Comparison of ENCODE assay signal across 26 mouse cellular contexts in the genomic region with DNA sequence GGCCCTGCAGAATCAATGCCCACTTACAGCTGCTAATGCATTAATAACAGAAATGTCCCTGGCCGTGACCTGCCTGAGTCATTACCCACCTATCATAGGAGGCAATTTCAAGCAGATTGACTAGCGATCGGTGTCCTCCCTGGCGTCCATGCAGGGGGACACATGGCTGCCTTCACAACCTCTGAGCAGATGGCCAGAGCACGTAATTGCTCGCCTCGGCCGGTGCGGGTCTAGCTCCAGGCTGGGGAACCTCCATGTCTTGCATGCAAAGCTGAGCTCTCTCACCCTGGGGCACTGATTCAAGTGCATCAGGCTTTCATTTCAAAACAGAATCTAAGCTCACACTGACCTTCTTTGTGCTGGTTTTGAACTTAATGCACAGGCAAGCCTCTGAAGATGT.
DNase-seq lines count a peak whose midpoint lies in the region; ATAC-seq and TF ChIP-seq lines count a peak whose summit lies in the region.
"Had no signal": no experiment of that assay in that cellular context is flagged by ENCODE, and none has a peak within 500 bp of the region (broad histone marks: within the 10 kb centered on the region; RNA-seq: fewer than 3 reads in every experiment).

No protein-coding gene starts in this region.

- no peak overlapping the region for H3K9ac ChIP-seq in forebrain, postnatal 0 days
- H3K9ac ChIP-seq: forebrain, embryonic 15.5 days; heart, embryonic 13.5 days; hindbrain, embryonic 13.5 days; limb, embryonic 15.5 days; liver, embryonic 14.5 days; lung, embryonic 14.5 days; neural tube, embryonic 13.5 days had no signal

- no peak for ATAC-seq in forebrain, postnatal 0 days
- ATAC-seq: forebrain, embryonic 15.5 days had no signal

- DNase-seq in embryo, embryonic 11 days: peak; percentile 1
- DNase-seq in embryo, embryonic 10.5 days (ENCODE audit: low spot score): no peak
- DNase-seq in retina, postnatal 1 day: peak; percentile 35
- no peak for DNase-seq in retina, embryonic 14.5 days (ENCODE audit: low spot score)
- peak; percentile 68 to 73 for DNase-seq in cerebellum, postnatal 10 days
- no peak for DNase-seq in forebrain, postnatal 0 days
- no peak for DNase-seq in layer of hippocampus, adult 9-11 months
- no peak for DNase-seq in layer of hippocampus, adult 2 months (ENCODE audit: low spot score in 2 of 2)
- DNase-seq: adrenal gland, postnatal 14 days; gastrocnemius, postnatal 10 days; heart, adult 18-20 months; heart, postnatal 14 days; kidney, adult 8-10 months; kidney, postnatal 10 days; lung, embryonic 14.5 days; midbrain, embryonic 14.5 days; spleen, adult 18-20 months had no signal

- no peaks in the 10 kb centered on the region for H3K4me1 ChIP-seq in forebrain, postnatal 0 days (ENCODE audit: insufficient read depth)
- H3K4me1 ChIP-seq: embryonic facial prominence, embryonic 10.5 days; forebrain, embryonic 15.5 days; heart, embryonic 13.5 days; hindbrain, embryonic 13.5 days; limb, embryonic 15.5 days; megakaryocyte, embryonic 14.5 days; neural tube, embryonic 13.5 days had no signal

- no peak overlapping the region for H3K4me2 ChIP-seq in forebrain, postnatal 0 days (ENCODE audit: low read depth)
- H3K4me2 ChIP-seq: forebrain, embryonic 15.5 days; heart, embryonic 13.5 days; hindbrain, embryonic 13.5 days; limb, embryonic 15.5 days; lung, embryonic 14.5 days; neural tube, embryonic 13.5 days had no signal

- no peaks in the 10 kb centered on the region for H3K9me3 ChIP-seq in forebrain, postnatal 0 days (ENCODE audit: low read length)
- H3K9me3 ChIP-seq: embryonic facial prominence, embryonic 10.5 days; forebrain, embryonic 15.5 days; heart, embryonic 13.5 days; hindbrain, embryonic 13.5 days; limb, embryonic 15.5 days; megakaryocyte, embryonic 14.5 days; neural tube, embryonic 13.5 days had no signal

- no peak for TF ChIP-seq CTCF in forebrain, postnatal 0 days (IDR thresholded peaks at IDR 0.05; ENCODE audit: low read depth)
- TF ChIP-seq CTCF in layer of hippocampus, adult 2 months (conservative IDR thresholded peaks at IDR 0.05): no peak

- 93% methylated on average over 9 of the region's 9 CpGs for WGBS in forebrain, postnatal 0 days

- no peak overlapping the region for H3K4me3 ChIP-seq in forebrain, postnatal 0 days (ENCODE audit: low read depth, low read length)
- H3K4me3 ChIP-seq in layer of hippocampus, adult 2 months: no peak overlapping the region
- H3K4me3 ChIP-seq: embryonic facial prominence, embryonic 10.5 days; forebrain, embryonic 15.5 days; heart, embryonic 13.5 days; hindbrain, embryonic 13.5 days; limb, embryonic 15.5 days; megakaryocyte, embryonic 14.5 days; myocyte; neural tube, embryonic 13.5 days had no signal

- no peaks in the 10 kb centered on the region for H3K36me3 ChIP-seq in forebrain, postnatal 0 days (ENCODE audit: insufficient read depth)
- H3K36me3 ChIP-seq: embryonic facial prominence, embryonic 10.5 days; forebrain, embryonic 15.5 days; heart, embryonic 13.5 days; hindbrain, embryonic 13.5 days; limb, embryonic 15.5 days; neural tube, embryonic 13.5 days had no signal

- no peaks in the 10 kb centered on the region for H3K27me3 ChIP-seq in forebrain, postnatal 0 days (ENCODE audit: insufficient read depth, low read length)
- H3K27me3 ChIP-seq: forebrain, embryonic 15.5 days; heart, embryonic 13.5 days; hindbrain, embryonic 13.5 days; limb, embryonic 15.5 days; neural tube, embryonic 13.5 days had no signal

- H3K27ac ChIP-seq in forebrain, postnatal 0 days (ENCODE audit: low read depth, low read length): no peak overlapping the region
- H3K27ac ChIP-seq in layer of hippocampus, adult 2 months: no peak overlapping the region
- H3K27ac ChIP-seq: embryonic facial prominence, embryonic 10.5 days; forebrain, embryonic 15.5 days; heart, embryonic 13.5 days; hindbrain, embryonic 13.5 days; limb, embryonic 15.5 days; liver, embryonic 14.5 days; neural tube, embryonic 13.5 days had no signal

Comparison
In these comparisons a context has a peak if more than half of its experiments do, and no peak if none do; other contexts are left out.
1. DNase-seq: peak in embryo, embryonic 11 days (single experiment), retina, postnatal 1 day (single experiment) and cerebellum, postnatal 10 days (2 of 2); none in embryo, embryonic 10.5 days (single experiment), retina, embryonic 14.5 days (single experiment), forebrain, postnatal 0 days (single experiment), layer of hippocampus, adult 9-11 months (single experiment) and layer of hippocampus, adult 2 months (0 of 2).